Mouse (Mus musculus) T-helper 1 cell (primary cell): ENCODE data around the gene Gm5934.

Experiments used
- in situ Hi-C: fragments of 300-600 bp; cut with MboI, MseI; formaldehyde crosslinking; loops from one replicate; pipeline ENCODE4 v1.15.1; 2025; ENCODE audit warnings: high pct_unique_total_duplicates

Gm5934 gene

DNA sequence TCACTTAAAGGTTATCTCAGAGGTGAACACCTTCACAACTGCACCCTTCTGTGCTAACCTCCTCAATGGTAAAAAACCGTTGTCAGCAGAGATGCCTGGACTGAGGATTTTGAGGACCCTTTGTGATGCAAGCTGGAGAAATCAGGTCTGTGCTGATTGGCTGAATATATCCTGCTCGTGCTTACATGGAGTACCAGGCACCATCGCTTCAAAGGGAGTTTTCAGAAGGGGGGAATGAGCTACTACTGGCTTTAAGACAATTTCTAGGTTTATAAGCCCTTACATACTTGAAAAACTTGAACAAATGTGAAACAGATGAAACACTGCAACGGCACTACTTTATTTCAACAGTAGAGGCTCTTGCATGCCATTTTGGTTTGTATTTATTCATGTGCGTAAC is at the start of gene Gm5934:
Gene Gm5934, minus strand, starts transcription at position 101 of the 400 bp plus-strand sequence.
- in situ Hi-C loops = loop anchor here (10.0 kb wide), 1 partner anchor 274 kb away; the partner anchor contains the start of gene Gm5935
